Mouse (Mus musculus) bone marrow, adult 2 months (tissue): ENCODE data around the gene B020011L13Rik. TPM values are rescaled to one million over a fixed set of nuclear protein-coding genes. Genes with fewer than 3 reads are reported as not detected.
"Not testable (repeated sequence)": the region's sequence is repeated elsewhere in the genome, so short reads cannot be mapped to it uniquely, and the experiment has no call there.

Experiments
- H3K27ac ChIP-seq: fragments of 200-500 bp; 2 replicates; pipeline ENCODE4 v1.5.1; 2012; ENCODE audit warnings: low read depth, mild to moderate bottlenecking, control low read depth, inconsistent platforms, low read length; ENCODE audit not compliant: control insufficient read depth, poor library complexity, insufficient read depth
- H3K4me1 ChIP-seq: fragments of 200-500 bp; 2 replicates; pipeline ENCODE4 v1.6.1; 2011; ENCODE audit warnings: low read length; ENCODE audit not compliant: control insufficient read depth, insufficient read depth
- H3K4me3 ChIP-seq: fragments of 200-500 bp; replicated peaks from 2 replicates; pipeline ENCODE3; 2011; ENCODE audit warnings: mild to moderate bottlenecking, low read depth, low read length, control low read depth; ENCODE audit not compliant: control insufficient read depth
- WGBS: fragments of 180-500 bp; shearing (Covaris S2); methylation state at CpG from one replicate; pipeline ENCODE4 v1.1.7; 2018; 5-methylcytosine and 5-hydroxymethylcytosine counted together
- polyA plus RNA-seq: library from polyadenylated mRNA; stranded (reverse); fragments of >200 nt; gene quantifications from 2 replicates; pipeline ENCODE4 v1.2.4, GENCODE M21; 2011; ENCODE audit warnings: low replicate concordance; ENCODE audit not compliant: missing spikeins, insufficient read depth, insufficient read length

Gene B020011L13Rik
- polyA plus RNA-seq = not detected in 2 replicates

DNA sequence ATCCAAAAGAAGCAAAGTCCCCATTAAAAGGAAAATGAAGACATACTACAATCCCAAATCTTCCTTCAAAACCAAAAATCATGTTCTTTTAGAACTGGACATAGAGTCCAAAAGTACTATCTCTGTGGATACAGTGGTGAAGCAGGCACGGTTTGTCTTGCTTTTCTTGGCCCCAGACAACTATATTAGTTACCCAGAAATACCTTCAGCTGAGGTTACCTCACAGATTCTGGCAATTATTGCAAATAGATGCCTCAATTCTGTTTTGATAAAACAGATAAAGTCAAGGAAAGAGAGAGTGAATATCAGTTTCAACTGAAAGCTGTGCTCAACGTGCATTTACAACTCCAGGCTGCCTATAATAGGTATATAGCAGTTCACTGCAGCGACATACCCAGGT lies at the start of gene B020011L13Rik:
TSS of gene B020011L13Rik (plus strand) at position 301 of the 400 bp plus-strand sequence.
- 45% methylated on average over 3 of the region's 3 CpGs for WGBS
- H3K27ac ChIP-seq, H3K4me1 ChIP-seq, H3K4me3 ChIP-seq: not testable (repeated sequence)

DNA sequence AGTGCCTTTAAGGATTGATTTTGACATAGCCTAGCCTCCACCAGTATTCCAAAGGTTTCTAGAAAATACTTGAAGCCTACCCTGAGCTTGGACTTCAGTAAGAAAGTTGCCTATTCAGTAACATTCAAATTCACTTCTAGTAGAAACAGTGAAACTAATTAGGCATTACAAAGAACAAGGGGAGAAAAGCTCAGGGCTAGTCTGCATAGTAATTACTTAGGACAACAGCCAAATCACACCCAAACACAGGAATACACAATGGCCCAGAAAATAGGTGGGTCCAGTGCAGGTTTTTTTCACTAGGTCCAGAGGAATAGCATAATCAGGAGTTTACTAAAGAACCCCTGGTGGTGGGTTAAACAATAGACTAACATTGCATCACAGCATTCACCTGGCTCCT lies 35.3 kb downstream of the B020011L13Rik start:
- not testable (repeated sequence) for H3K4me1 ChIP-seq, H3K27ac ChIP-seq, H3K4me3 ChIP-seq

DNA sequence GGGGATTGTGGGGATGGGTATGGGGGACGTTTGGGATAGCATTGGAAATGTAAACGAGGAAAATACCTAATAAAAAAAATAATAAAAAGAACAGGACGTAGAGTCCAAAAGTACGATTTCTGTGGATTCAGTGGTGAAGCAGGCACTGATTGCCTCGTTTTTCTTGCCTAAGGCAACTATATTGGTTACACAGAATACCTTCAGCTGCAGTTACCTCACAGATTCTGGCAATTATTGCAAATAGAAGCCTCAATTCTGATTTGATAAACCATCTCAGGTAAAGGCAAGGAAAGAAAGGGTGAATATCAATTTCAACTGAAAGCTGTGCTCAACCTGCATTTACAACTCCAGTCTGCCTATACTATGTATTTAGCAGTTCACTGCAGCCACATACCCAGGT lies 48.8 kb downstream of the B020011L13Rik start, which contains the start of gene Gm28360:
TSS of gene Gm28360 (plus strand) at position 301 of the 400 bp plus-strand sequence.
- WGBS = 54% methylated on average over 5 of the region's 5 CpGs
- not testable (repeated sequence) for H3K27ac ChIP-seq, H3K4me3 ChIP-seq, H3K4me1 ChIP-seq

DNA sequence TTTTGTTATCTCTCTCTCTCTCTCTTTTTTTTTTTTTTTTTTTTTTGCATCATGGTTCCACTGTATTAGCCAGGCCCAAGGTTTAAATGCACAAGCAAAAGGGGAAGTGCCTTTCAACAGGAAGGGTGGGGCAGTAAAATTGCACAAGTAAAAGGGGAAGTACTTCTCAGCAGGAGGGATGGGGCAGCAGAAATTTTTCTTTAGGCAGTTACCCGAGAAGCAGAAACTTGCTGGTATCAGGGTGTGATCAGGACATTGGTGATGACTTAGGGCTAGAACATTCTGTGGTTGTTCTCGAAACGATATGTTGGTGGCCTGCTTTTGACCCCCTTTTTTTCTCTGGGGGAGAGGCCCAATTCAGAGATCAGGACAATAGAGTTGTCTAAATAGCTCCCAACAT lies 70.8 kb downstream of the B020011L13Rik start:
- WGBS = 85% methylated on average over 3 of the region's 3 CpGs
- H3K27ac ChIP-seq, H3K4me1 ChIP-seq, H3K4me3 ChIP-seq: not testable (repeated sequence)

Other genes starting within 250 kb of the B020011L13Rik start
- gene Gm28363, start 84.0 kb upstream of the B020011L13Rik start, polyA plus RNA-seq = not detected in 2 replicates
- gene Gm28360, start 48.9 kb downstream of the B020011L13Rik start, polyA plus RNA-seq = not detected in 2 replicates
- gene Gm28168, start 146.9 kb downstream of the B020011L13Rik start, polyA plus RNA-seq = not detected in 2 replicates
- not detected in 2 replicates for gene Gm7145, start 184.8 kb downstream of the B020011L13Rik start, polyA plus RNA-seq